Mouse (Mus musculus) cerebellum, adult 2 months (tissue): ENCODE measurements around the gene Pald1.

Experiments used
- CTCF ChIP-seq: fragments of 200-500 bp; IDR thresholded peaks from 2 replicates; pipeline ENCODE4 v1.5.1; 2011; ENCODE audit warnings: low read depth, mild to moderate bottlenecking, control low read depth, low read length, moderate library complexity, borderline replicate concordance; ENCODE audit not compliant: insufficient read depth
- POLR2A ChIP-seq: fragments of 200-500 bp; IDR thresholded peaks from 2 replicates; pipeline ENCODE4 v1.6.1; 2011; ENCODE audit warnings: low read length, control low read depth, borderline replicate concordance; ENCODE audit not compliant: insufficient read depth

- TF ChIP-seq CTCF = no peak
- TF ChIP-seq POLR2A = no peak
Measured at GRCm38 (mm10) chr10:61392584-61392983, 9.3 kb upstream of the Pald1 start.
